Mouse (Mus musculus): ENCODE results near the gene Pih1d1.

The Pih1d1 gene

GRCm38 (mm10) chr7:45126147-45126843 is 27.8 kb upstream of the Pih1d1 start:
- DNase-seq (ENCODE audit: low spot score in 2 of 2): no peak

- DNase-seq (ENCODE audit: low spot score in 2 of 2): no peak
Observed at GRCm38 (mm10) chr7:45126844-45127699, 27.0 kb upstream of the Pih1d1 start.

- DNase-seq (ENCODE audit: low spot score in 2 of 2): no peak
Observed at GRCm38 (mm10) chr7:45127700-45128224, 26.3 kb upstream of the Pih1d1 start.

GRCm38 (mm10) chr7:45128624-45129246 is 25.4 kb upstream of the Pih1d1 start, which contains the start of gene Rpl13a:
Rpl13a (minus strand) TSS chr7:45128761.
- peak; percentile 99 to 100 for DNase-seq (ENCODE audit: low spot score in 2 of 2)

GRCm38 (mm10) chr7:45129318-45129717 is 24.8 kb upstream of the Pih1d1 start:
- no peak for DNase-seq (ENCODE audit: low spot score in 2 of 2)

GRCm38 (mm10) chr7:45129776-45130512 is 24.2 kb upstream of the Pih1d1 start:
- DNase-seq (ENCODE audit: low spot score in 2 of 2): no peak

GRCm38 (mm10) chr7:45131850-45132249 is 22.3 kb upstream of the Pih1d1 start:
- DNase-seq (ENCODE audit: low spot score in 2 of 2): no peak

GRCm38 (mm10) chr7:45133446-45134159 is 20.5 kb upstream of the Pih1d1 start:
- no peak for DNase-seq (ENCODE audit: low spot score in 2 of 2)

- DNase-seq (ENCODE audit: low spot score in 2 of 2): no peak
Observed at GRCm38 (mm10) chr7:45134544-45135026, 19.5 kb upstream of the Pih1d1 start.

- DNase-seq (ENCODE audit: low spot score in 2 of 2): no peak
Observed at GRCm38 (mm10) chr7:45135370-45135769, 18.7 kb upstream of the Pih1d1 start.

GRCm38 (mm10) chr7:45135993-45136567 is 18.0 kb upstream of the Pih1d1 start, which contains the start of the genes Gm45713 and Flt3l:
Gm45713 (minus strand) TSS chr7:45136231.
Flt3l (minus strand) TSS chr7:45136432.
- peak in 1 of 2 experiments; percentile 93 for DNase-seq (ENCODE audit: low spot score in 2 of 2)

- DNase-seq (ENCODE audit: low spot score in 2 of 2): no peak
Observed at GRCm38 (mm10) chr7:45137171-45138006, 16.7 kb upstream of the Pih1d1 start.

GRCm38 (mm10) chr7:45138403-45138802 is 15.7 kb upstream of the Pih1d1 start:
- no peak for DNase-seq (ENCODE audit: low spot score in 2 of 2)

GRCm38 (mm10) chr7:45139904-45140723 is 14.0 kb upstream of the Pih1d1 start:
- DNase-seq (ENCODE audit: low spot score in 2 of 2): no peak

- no peak for DNase-seq (ENCODE audit: low spot score in 2 of 2)
Observed at GRCm38 (mm10) chr7:45141319-45141718, 12.8 kb upstream of the Pih1d1 start.

GRCm38 (mm10) chr7:45141914-45142313 is 12.2 kb upstream of the Pih1d1 start:
- DNase-seq (ENCODE audit: low spot score in 2 of 2): no peak

GRCm38 (mm10) chr7:45144368-45145174 is 9.5 kb upstream of the Pih1d1 start:
- no peak for DNase-seq (ENCODE audit: low spot score in 2 of 2)

Data from left cerebral cortex, adult 9 months (tissue).